Mouse (Mus musculus) limb, embryonic 14.5 days (tissue): ENCODE data around the gene Phb. TPM values are rescaled to one million over a fixed set of nuclear protein-coding genes. Genes with fewer than 3 reads are reported as not detected.

Source experiments
- ATAC-seq: fragments of 200-750 bp; cut with Nextera tagmentation; 2 replicates; pipeline ENCODE4 v1.8.0; 2017; ENCODE audit warnings: low read depth, moderate number of reproducible peaks, moderate TSS enrichment; ENCODE audit not compliant: low FRiP score
- DNase-seq: peaks from one replicate; pipeline ENCODE4 v3.0.0-alpha.2; 2015; ENCODE audit warnings: low spot score
- H3K27ac ChIP-seq: fragments of 300-500 bp; sonication (generic); replicated peaks from 2 replicates; pipeline ENCODE4 v1.5.1; 2014; ENCODE audit warnings: low read depth, mild to moderate bottlenecking, low read length, moderate library complexity, mixed read lengths
- H3K27me3 ChIP-seq: fragments of 300-500 bp; sonication (generic); 2 replicates; pipeline ENCODE4 v1.6.1; 2014; ENCODE audit warnings: low read length, mixed read lengths; ENCODE audit not compliant: control insufficient read depth, insufficient read depth
- H3K36me3 ChIP-seq: fragments of 300-500 bp; sonication (generic); 2 replicates; pipeline ENCODE4 v1.6.1; 2014; ENCODE audit warnings: mild to moderate bottlenecking, low read length, moderate library complexity, mixed read lengths; ENCODE audit not compliant: control insufficient read depth, insufficient read depth
- H3K4me1 ChIP-seq: fragments of 300-500 bp; sonication (generic); 2 replicates; pipeline ENCODE4 v1.6.1; 2014; ENCODE audit warnings: antibody characterized with exemption, low read length, mixed read lengths; ENCODE audit not compliant: control insufficient read depth, insufficient read depth
- H3K4me2 ChIP-seq: fragments of 300-500 bp; sonication (generic); replicated peaks from 2 replicates; pipeline ENCODE4 v1.6.1; 2014; ENCODE audit warnings: low read depth, mild to moderate bottlenecking, low read length, moderate library complexity; ENCODE audit not compliant: severe bottlenecking
- H3K4me3 ChIP-seq: fragments of 300-500 bp; sonication (generic); replicated peaks from 2 replicates; pipeline ENCODE4 v1.5.1; 2014; ENCODE audit warnings: low read length
- H3K9ac ChIP-seq: fragments of 300-500 bp; sonication (generic); 2 replicates; pipeline ENCODE4 v1.6.1; 2014; ENCODE audit warnings: mild to moderate bottlenecking, low read depth, low read length, moderate library complexity; ENCODE audit not compliant: severe bottlenecking
- H3K9me3 ChIP-seq: fragments of 300-500 bp; sonication (generic); 2 replicates; pipeline ENCODE4 v1.6.1; 2016; ENCODE audit warnings: low read length; ENCODE audit not compliant: control insufficient read depth
- POLR2A ChIP-seq: fragments of 200-500 bp; IDR thresholded peaks from 2 replicates; pipeline ENCODE4 v1.8.0; 2012; ENCODE audit warnings: inconsistent platforms, mild to moderate bottlenecking, moderate library complexity, borderline replicate concordance; ENCODE audit not compliant: insufficient read depth, insufficient read length; ENCODE audit errors: extremely low read depth
- WGBS: fragments of 180-500 bp; shearing (Covaris S2); extraction: QIAGEN DNeasy Blood & Tissue Kit; methylation state at CpG from one replicate; pipeline ENCODE4 v1.1.7; 2014; 5-methylcytosine and 5-hydroxymethylcytosine counted together
- polyA plus RNA-seq, 2 experiments: library from polyadenylated mRNA; depleted of rRNA in 1 of 2; stranded (reverse) in 1 of 2; unstranded in 1 of 2; fragments of >200 nt; fragmentation: Nextera tagmentation in 1 of 2; extraction: Ambion mirVana in 1 of 2; gene quantifications; 2 replicates each; pipeline versions ENCODE4 v1.2.1 to v1.2.3; 2012 to 2014

Gene Phb
- polyA plus RNA-seq, 2 experiments = 226 to 309 TPM

- H3K36me3 ChIP-seq = no peaks in the 10 kb centered on the region
- 88% methylated on average over 11 of the region's 12 CpGs for WGBS
- H3K4me2 ChIP-seq = no peak overlapping the region
- no peaks in the 10 kb centered on the region for H3K4me1 ChIP-seq
- H3K27ac ChIP-seq = no peak overlapping the region
- no peak for TF ChIP-seq POLR2A
- no peaks in the 10 kb centered on the region for H3K27me3 ChIP-seq
- H3K4me3 ChIP-seq = no peak overlapping the region
- no peak overlapping the region for H3K9ac ChIP-seq
- ATAC-seq (no peak), DNase-seq (no peak)
- H3K9me3 ChIP-seq = no peaks in the 10 kb centered on the region
Measured at GRCm38 (mm10) chr11:95728916-95729907, 62.5 kb downstream of the Phb start.

Other genes with a start within 250 kb of the Phb start
- gene Nxph3, start 152.4 kb upstream of the Phb start, polyA plus RNA-seq (2012; rRNA removed) = 1.9 and 2.4 TPM in 2 replicates
- gene Nxph3, start 152.4 kb upstream of the Phb start, polyA plus RNA-seq (2014; fragmentation: Nextera tagmentation; extraction: Ambion mirVana) = 0.82 and 0.91 TPM in 2 replicates
- 52.7 and 74.9 TPM in 2 replicates for gene Ngfr, start 79.2 kb upstream of the Phb start, polyA plus RNA-seq (2012; rRNA removed)
- gene Ngfr, start 79.2 kb upstream of the Phb start, polyA plus RNA-seq (2014; fragmentation: Nextera tagmentation; extraction: Ambion mirVana) = 30.4 and 32.3 TPM in 2 replicates
- 25.3 and 31.2 TPM in 2 replicates for gene Zfp652, start 45.7 kb downstream of the Phb start, polyA plus RNA-seq (2012; rRNA removed)
- gene Zfp652, start 45.7 kb downstream of the Phb start, polyA plus RNA-seq (2014; fragmentation: Nextera tagmentation; extraction: Ambion mirVana) = 13.3 and 13.8 TPM in 2 replicates
- gene B130006D01Rik, start 56.6 kb downstream of the Phb start, polyA plus RNA-seq (2012; rRNA removed) = 0.34 and 0.46 TPM in 2 replicates
- 1.6 and 2.2 TPM in 2 replicates for gene B130006D01Rik, start 56.6 kb downstream of the Phb start, polyA plus RNA-seq (2014; fragmentation: Nextera tagmentation; extraction: Ambion mirVana)
- gene Phospho1, start 157.5 kb downstream of the Phb start, polyA plus RNA-seq (2012; rRNA removed) = 35.5 and 59.3 TPM in 2 replicates
- 2.4 and 2.5 TPM in 2 replicates for gene Phospho1, start 157.5 kb downstream of the Phb start, polyA plus RNA-seq (2014; fragmentation: Nextera tagmentation; extraction: Ambion mirVana)
- 5.1 and 10.0 TPM in 2 replicates for gene Gngt2, start 170.3 kb downstream of the Phb start, polyA plus RNA-seq (2012; rRNA removed)
- gene Gngt2, start 170.3 kb downstream of the Phb start, polyA plus RNA-seq (2014; fragmentation: Nextera tagmentation; extraction: Ambion mirVana) = 12.4 and 14.0 TPM in 2 replicates
- gene Abi3, start 175.5 kb downstream of the Phb start, polyA plus RNA-seq (2012; rRNA removed) = 7.8 and 11.9 TPM in 2 replicates
- 2.5 and 5.5 TPM in 2 replicates for gene Abi3, start 175.5 kb downstream of the Phb start, polyA plus RNA-seq (2014; fragmentation: Nextera tagmentation; extraction: Ambion mirVana)
- gene B4galnt2, start 247.9 kb downstream of the Phb start, polyA plus RNA-seq (2012; rRNA removed) = 0.04 TPM in 1 of 2 replicates, not detected in the other
- not detected in 2 replicates for gene B4galnt2, start 247.9 kb downstream of the Phb start, polyA plus RNA-seq (2014; fragmentation: Nextera tagmentation; extraction: Ambion mirVana)